Mouse (Mus musculus) lung, embryonic 16.5 days (tissue): ENCODE data around the gene Pgbd5. TPM values are rescaled to one million over a fixed set of nuclear protein-coding genes. Genes with fewer than 3 reads are reported as not detected.

Source experiments
- ATAC-seq: fragments of 200-750 bp; cut with Nextera tagmentation; 2 replicates; pipeline ENCODE4 v1.8.0; 2017; ENCODE audit warnings: low read depth, mild to moderate bottlenecking, moderate library complexity
- H3K27ac ChIP-seq: fragments of 300-500 bp; sonication (generic); 2 replicates; pipeline ENCODE4 v1.5.1; 2014; ENCODE audit warnings: mild to moderate bottlenecking, control low read depth, low read length
- H3K27me3 ChIP-seq: fragments of 300-500 bp; sonication (generic); 2 replicates; pipeline ENCODE4 v1.6.1; 2014; ENCODE audit warnings: low read depth, low read length, mixed read lengths; ENCODE audit not compliant: control insufficient read depth, insufficient read depth
- H3K36me3 ChIP-seq: fragments of 300-500 bp; sonication (generic); 2 replicates; pipeline ENCODE4 v1.6.1; 2014; ENCODE audit warnings: low read length; ENCODE audit not compliant: control insufficient read depth, insufficient read depth
- H3K4me1 ChIP-seq: fragments of 300-500 bp; sonication (generic); replicated peaks from 2 replicates; pipeline ENCODE4 v1.6.1; 2014; ENCODE audit warnings: low read length, mixed read lengths; ENCODE audit not compliant: control insufficient read depth, insufficient read depth
- H3K4me2 ChIP-seq: fragments of 300-500 bp; sonication (generic); 2 replicates; pipeline ENCODE4 v1.6.1; 2014; ENCODE audit warnings: low read depth, low read length, control low read depth
- H3K4me3 ChIP-seq: fragments of 300-500 bp; sonication (generic); 2 replicates; pipeline ENCODE4 v1.5.1; 2014; ENCODE audit warnings: mild to moderate bottlenecking, low read length, control low read depth
- H3K9ac ChIP-seq: fragments of 300-500 bp; sonication (generic); 2 replicates; pipeline ENCODE4 v1.6.1; 2014; ENCODE audit warnings: low read length, control low read depth
- H3K9me3 ChIP-seq: fragments of 300-500 bp; sonication (generic); 2 replicates; pipeline ENCODE4 v1.6.1; 2016; ENCODE audit warnings: low read length; ENCODE audit not compliant: control insufficient read depth
- WGBS: fragments of 180-500 bp; shearing (Covaris S2); extraction: QIAGEN DNeasy Blood & Tissue Kit; methylation state at CpG from one replicate; pipeline ENCODE4 v1.1.7; 2014; 5-methylcytosine and 5-hydroxymethylcytosine counted together
- polyA plus RNA-seq: library from polyadenylated mRNA; unstranded; fragments of >200 nt; fragmentation: Nextera tagmentation; extraction: Ambion mirVana; gene quantifications from 2 replicates; pipeline ENCODE4 v1.2.1, GENCODE M21; 2015

Pgbd5 gene
- polyA plus RNA-seq, 1 experiment from 2014 or later = 1.9 TPM

DNA sequence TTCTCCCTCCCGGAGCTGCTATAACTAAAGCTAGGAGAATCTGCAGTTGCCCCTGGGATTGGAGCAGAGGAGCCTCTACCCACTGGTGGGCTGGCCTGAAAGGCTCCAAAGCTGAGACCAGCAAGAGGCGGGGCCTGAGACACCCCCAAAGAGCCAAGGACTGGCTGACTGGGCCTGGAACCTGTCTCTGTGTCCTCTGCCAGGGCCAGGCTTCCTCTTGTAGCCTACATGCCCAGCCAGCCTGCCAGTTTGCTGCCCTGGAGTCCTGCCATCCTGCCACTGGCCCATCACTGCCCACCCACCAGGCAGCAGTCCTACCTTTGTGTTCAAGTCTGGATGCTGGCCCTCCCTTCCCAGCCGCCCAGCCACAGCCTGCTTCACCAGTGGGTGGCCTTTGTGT lies 109.0 kb downstream of the Pgbd5 start:
- Histone ChIP-seq H3K27ac (no peak overlapping the region), H3K9ac (no peak overlapping the region), H3K4me1 (no peaks in the 10 kb centered on the region), H3K9me3 (no peaks in the 10 kb centered on the region), H3K4me2 (no peak overlapping the region), H3K27me3 (no peaks in the 10 kb centered on the region), H3K36me3 (peaks cover 11% of the 10 kb centered on the region), H3K4me3 (no peak overlapping the region)
- WGBS = 95% methylated on average over 2 of the region's 3 CpGs
- ATAC-seq = no peak

DNA sequence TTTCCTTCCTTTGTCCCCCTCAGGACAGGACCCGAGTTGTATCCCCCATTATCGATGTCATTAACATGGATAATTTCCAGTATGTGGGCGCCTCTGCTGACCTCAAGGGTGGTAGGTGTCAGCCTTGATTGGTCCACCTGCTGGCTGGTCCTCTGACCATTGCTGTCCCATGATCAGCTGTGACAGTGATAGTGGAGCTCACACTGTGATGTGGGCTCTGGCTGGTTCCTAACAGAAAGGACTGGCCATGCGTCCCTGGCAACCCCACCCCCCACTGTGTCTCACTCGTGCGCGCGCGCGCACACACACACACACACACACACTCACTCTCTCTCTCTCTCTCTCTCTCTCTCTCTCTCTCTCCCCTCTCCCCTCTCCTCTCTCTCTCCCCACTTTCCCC lies 109.8 kb downstream of the Pgbd5 start:
- peaks cover 15% of the 10 kb centered on the region for H3K36me3 ChIP-seq
- H3K9me3 ChIP-seq = no peaks in the 10 kb centered on the region
- H3K9ac ChIP-seq = no peak overlapping the region
- ATAC-seq = no peak
- no peak overlapping the region for H3K27ac ChIP-seq
- 81% methylated on average over 10 of the region's 10 CpGs for WGBS
- no peaks in the 10 kb centered on the region for H3K4me1 ChIP-seq
- H3K4me2 ChIP-seq = no peak overlapping the region
- H3K27me3 ChIP-seq = no peaks in the 10 kb centered on the region
- no peak overlapping the region for H3K4me3 ChIP-seq

DNA sequence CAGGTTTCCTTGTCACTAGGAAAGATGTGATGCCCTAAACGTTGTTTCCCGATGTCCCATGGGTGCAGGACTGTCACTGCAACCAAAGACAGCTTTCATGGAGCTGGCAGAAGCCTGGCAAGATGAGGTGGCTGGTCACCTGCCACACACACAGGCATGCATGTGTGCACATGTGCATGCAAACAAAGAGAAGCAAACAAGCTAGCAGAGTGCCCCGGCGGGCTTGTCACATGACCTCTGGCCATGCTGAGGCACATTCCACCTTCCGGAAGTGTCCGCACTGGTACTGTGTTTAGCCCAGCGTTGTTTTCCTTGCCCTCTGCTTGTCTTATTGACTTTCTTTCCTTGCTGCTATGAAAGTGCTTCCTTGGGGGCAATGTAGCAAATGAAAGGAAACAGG lies 111.2 kb downstream of the Pgbd5 start:
- H3K36me3 ChIP-seq = peaks cover 12% of the 10 kb centered on the region
- no peaks in the 10 kb centered on the region for H3K27me3 ChIP-seq
- 65% methylated on average over 7 of the region's 7 CpGs for WGBS
- H3K9me3 ChIP-seq = no peaks in the 10 kb centered on the region
- H3K4me1 ChIP-seq = no peaks in the 10 kb centered on the region
- no peak overlapping the region for H3K4me3 ChIP-seq
- no peak overlapping the region for H3K27ac ChIP-seq
- H3K4me2 ChIP-seq = no peak overlapping the region
- ATAC-seq = no peak
- no peak overlapping the region for H3K9ac ChIP-seq

DNA sequence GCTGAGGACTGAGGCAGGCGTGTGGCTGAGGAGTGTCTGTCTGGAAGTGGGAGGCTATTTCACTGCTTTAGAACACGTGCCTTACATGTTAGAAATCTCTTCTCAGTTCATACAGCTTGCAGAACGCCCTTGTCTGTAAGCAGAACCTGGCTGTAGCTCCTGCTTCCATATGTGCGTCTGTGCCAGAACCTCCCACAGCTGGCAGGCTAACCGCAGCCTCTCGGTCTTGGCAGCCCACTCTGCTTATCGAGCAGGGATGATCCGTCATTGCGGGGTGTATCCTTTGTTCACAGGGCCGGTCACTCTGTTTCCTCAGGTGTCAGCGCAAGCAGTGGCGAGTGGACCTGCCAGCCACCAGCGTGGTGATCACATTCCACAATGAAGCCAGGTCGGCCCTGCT lies 116.1 kb downstream of the Pgbd5 start:
- ATAC-seq = 0 out of 2 replicates have a peak, but pooled peaks have one; percentile 23
- WGBS = 82% methylated on average over 14 of the region's 14 CpGs

DNA sequence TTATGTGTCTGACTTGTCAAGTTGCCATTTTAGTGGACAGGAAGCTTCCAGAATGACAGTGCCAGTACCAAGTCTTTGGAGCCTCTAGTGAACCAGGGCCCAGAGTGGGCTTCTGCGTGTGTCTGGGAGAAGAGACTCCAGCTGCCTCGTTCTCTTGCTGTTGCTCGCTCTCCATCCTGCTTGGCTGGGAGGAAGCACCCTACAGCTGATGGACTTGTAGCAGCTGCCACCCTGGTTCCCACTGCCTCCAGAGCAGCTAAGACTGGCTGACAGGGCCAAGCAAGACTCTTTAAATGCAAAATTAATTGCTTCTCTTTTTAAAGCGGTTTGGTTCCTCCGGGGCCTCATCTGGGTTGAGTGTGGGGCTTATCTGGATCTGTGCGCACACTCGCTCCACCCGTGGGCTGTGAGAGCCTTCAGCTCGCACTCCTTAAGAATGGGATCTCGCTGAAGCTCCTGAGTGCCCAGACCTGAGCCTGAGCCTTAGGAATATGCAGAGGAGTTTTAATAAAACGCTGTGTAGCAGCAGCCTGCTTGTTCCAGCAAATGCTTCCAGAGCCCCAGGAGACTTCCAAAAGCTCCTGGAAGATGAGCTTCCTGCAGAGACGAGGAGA lies 118.1 kb downstream of the Pgbd5 start:
- peaks cover 8% of the 10 kb centered on the region; the same call in 1 of the 2 replicates for H3K4me1 ChIP-seq
- no peak overlapping the region for H3K27ac ChIP-seq
- WGBS = 49% methylated on average over 12 of the region's 12 CpGs
- H3K9me3 ChIP-seq = no peaks in the 10 kb centered on the region
- no peak overlapping the region for H3K4me2 ChIP-seq
- H3K4me3 ChIP-seq = no peak overlapping the region
- ATAC-seq = no peak
- no peak overlapping the region for H3K9ac ChIP-seq
- H3K27me3 ChIP-seq = no peaks in the 10 kb centered on the region
- H3K36me3 ChIP-seq = peaks cover 8% of the 10 kb centered on the region; the same call in 1 of the 2 replicates

More for the DNA sequence above, 116.1 kb downstream of the Pgbd5 start:
- peaks cover 10% of the 10 kb centered on the region for H3K36me3 ChIP-seq
- H3K4me1 ChIP-seq = 0 out of 2 replicates have a peak, but pooled peaks cover 5% of the 10 kb centered on the region
- no peaks in the 10 kb centered on the region for H3K27me3 ChIP-seq
- H3K9me3 ChIP-seq = no peaks in the 10 kb centered on the region
- no peak overlapping the region for H3K4me2 ChIP-seq
- H3K9ac ChIP-seq = no peak overlapping the region
- H3K4me3 ChIP-seq = no peak overlapping the region
- H3K27ac ChIP-seq = no peak overlapping the region

DNA sequence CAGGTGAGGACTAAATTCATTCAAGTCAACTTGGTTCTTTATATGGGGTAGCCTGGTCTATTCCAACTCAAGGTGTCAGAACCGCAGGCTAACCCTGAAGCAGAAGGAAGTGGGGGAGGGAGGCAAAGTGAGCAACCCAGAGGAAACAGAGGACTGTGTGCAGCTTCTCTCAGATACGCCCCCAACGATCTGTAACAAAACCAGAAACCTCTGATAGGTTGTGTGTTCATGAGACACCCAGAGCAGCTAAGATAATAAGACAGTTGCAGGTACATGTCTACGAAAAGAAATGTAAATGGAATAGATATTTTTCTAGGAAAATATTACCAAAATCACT lies 120.2 kb downstream of the Pgbd5 start:
- H3K27me3 ChIP-seq = no peaks in the 10 kb centered on the region
- H3K4me3 ChIP-seq = no peak overlapping the region
- H3K4me2 ChIP-seq = no peak overlapping the region
- no peaks in the 10 kb centered on the region for H3K9me3 ChIP-seq
- H3K36me3 ChIP-seq = 0 out of 2 replicates have a peak, but pooled peaks cover 2% of the 10 kb centered on the region
- no peak for ATAC-seq
- H3K9ac ChIP-seq = no peak overlapping the region
- 86% methylated on average over 4 of the region's 4 CpGs for WGBS
- H3K27ac ChIP-seq = 0 out of 2 replicates have a peak overlapping the region, but pooled peaks have one; percentile 30
- peaks cover 12% of the 10 kb centered on the region; the same call in 1 of the 2 replicates for H3K4me1 ChIP-seq

Other genes starting within 250 kb of the Pgbd5 start
- 36.8 and 46.4 TPM in 2 replicates for gene Galnt2, start 208.3 kb downstream of the Pgbd5 start, polyA plus RNA-seq
- 35.6 and 36.2 TPM in 2 replicates for gene Cog2, start 81.1 kb upstream of the Pgbd5 start, polyA plus RNA-seq
- 11.6 and 17.4 TPM in 2 replicates for gene Agt, start 130.0 kb upstream of the Pgbd5 start, polyA plus RNA-seq
- 0.09 and 0.19 TPM in 2 replicates for gene Capn9, start 136.5 kb upstream of the Pgbd5 start, polyA plus RNA-seq
- gene 2310022B05Rik, start 223.7 kb upstream of the Pgbd5 start, polyA plus RNA-seq = 26.3 and 30.1 TPM in 2 replicates